Mouse (Mus musculus): ENCODE results near the gene Gm27021. TPM values are rescaled to one million over a fixed set of nuclear protein-coding genes. Genes with fewer than 3 reads are reported as not detected.
"Not testable (repeated sequence)": the region's sequence is repeated elsewhere in the genome, so short reads cannot be mapped to it uniquely, and the experiment has no call there.

The Gm27021 gene
- total RNA-seq, 4 experiments from 2014 or later, result 1.4 TPM; not detected in 3

GRCm38 (mm10) chr8:120685591-120685990, 17.7 kb upstream of the Gm27021 start:
- no peak for DNase-seq

- peak; percentile 92 for DNase-seq
Measured at GRCm38 (mm10) chr8:120685097-120685496, 17.2 kb upstream of the Gm27021 start.

GRCm38 (mm10) chr8:120684082-120684481, 16.2 kb upstream of the Gm27021 start:
- DNase-seq, result no peak

GRCm38 (mm10) chr8:120683602-120684001, 15.7 kb upstream of the Gm27021 start:
- DNase-seq, result peak; percentile 69

GRCm38 (mm10) chr8:120681113-120681512, 13.2 kb upstream of the Gm27021 start:
- no peak for DNase-seq

GRCm38 (mm10) chr8:120680405-120680804, 12.5 kb upstream of the Gm27021 start:
- not testable (repeated sequence) for DNase-seq

- no peak for DNase-seq
Measured at GRCm38 (mm10) chr8:120679629-120680387, 11.9 kb upstream of the Gm27021 start.

GRCm38 (mm10) chr8:120678447-120678846, 10.6 kb upstream of the Gm27021 start:
- DNase-seq, result peak; percentile 65

- no peak for DNase-seq
Measured at GRCm38 (mm10) chr8:120675718-120676117, 7.8 kb upstream of the Gm27021 start.

GRCm38 (mm10) chr8:120673298-120673697, 5.4 kb upstream of the Gm27021 start:
- DNase-seq, result no peak

GRCm38 (mm10) chr8:120672626-120673229, 4.8 kb upstream of the Gm27021 start:
- no peak for DNase-seq

- no peak for DNase-seq
Measured at GRCm38 (mm10) chr8:120671775-120672174, 3.9 kb upstream of the Gm27021 start.

GRCm38 (mm10) chr8:120668374-120668905, 561 bp upstream of the Gm27021 start, which contains the start of gene Emc8:
Emc8 (minus strand) TSS chr8:120668573.
- no peak for DNase-seq

GRCm38 (mm10) chr8:120666807-120667470, 940 bp downstream of the Gm27021 start:
- DNase-seq, result no peak

GRCm38 (mm10) chr8:120665726-120666455, 2.0 kb downstream of the Gm27021 start:
- DNase-seq, result no peak

GRCm38 (mm10) chr8:120664566-120664965, 3.3 kb downstream of the Gm27021 start:
- no peak for DNase-seq

GRCm38 (mm10) chr8:120657415-120657814, 10.5 kb downstream of the Gm27021 start:
- DNase-seq, result no peak

- no peak for DNase-seq
Measured at GRCm38 (mm10) chr8:120656322-120657052, 11.4 kb downstream of the Gm27021 start.

GRCm38 (mm10) chr8:120647532-120647931, 20.3 kb downstream of the Gm27021 start, which contains the start of gene 1190005I06Rik:
1190005I06Rik (minus strand) TSS chr8:120647632.
- DNase-seq, result no peak

GRCm38 (mm10) chr8:120644663-120645062, 23.2 kb downstream of the Gm27021 start:
- peak; percentile 80 for DNase-seq

- DNase-seq, result no peak
Measured at GRCm38 (mm10) chr8:120642031-120642662, 25.7 kb downstream of the Gm27021 start.
